Comparison of ENCODE assay signal across 13 mouse cellular contexts in the genomic region with DNA sequence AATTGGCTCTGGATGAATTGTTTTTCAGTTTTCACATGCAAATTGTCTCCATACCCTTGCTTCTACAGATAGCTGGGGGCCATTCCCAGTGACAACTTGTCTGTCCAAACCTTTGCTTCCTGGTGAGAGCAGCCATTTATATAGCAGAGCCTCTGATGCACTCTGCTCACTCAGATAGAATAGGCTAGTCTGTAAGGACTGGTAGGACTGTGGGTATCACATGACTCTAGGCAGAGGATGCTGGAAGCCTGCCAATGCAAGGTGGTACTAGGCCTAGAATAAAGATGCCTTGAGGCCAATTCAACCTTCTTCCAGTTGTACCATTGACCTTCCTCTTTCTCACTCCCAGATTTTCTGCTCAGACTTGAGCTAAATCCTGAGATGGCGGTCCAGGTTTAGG.
"Had no signal": no experiment of that assay in that cellular context is flagged by ENCODE, and none has a peak within 500 bp of the region (broad histone marks: within the 10 kb centered on the region; RNA-seq: fewer than 3 reads in every experiment).

No protein-coding gene starts in this region.

- H3K4me3 ChIP-seq: limb, embryonic 15.5 days; liver, embryonic 12.5 days; lung, embryonic 15.5 days; midbrain, embryonic 13.5 days; myocyte; neural tube, embryonic 15.5 days had no signal

- DNase-seq: kidney, postnatal 14 days; layer of hippocampus, adult 9-11 months; layer of hippocampus, postnatal 36 days; right cerebral cortex, adult 18-20 months; right cerebral cortex, postnatal 25 days; thymus, postnatal 4 days had no signal

- H3K27ac ChIP-seq: limb, embryonic 15.5 days; liver, embryonic 12.5 days; lung, embryonic 15.5 days; midbrain, embryonic 13.5 days; neural tube, embryonic 15.5 days; stomach, postnatal 0 days had no signal

- ATAC-seq: liver, embryonic 12.5 days; midbrain, embryonic 13.5 days had no signal

- H3K4me1 ChIP-seq: liver, embryonic 12.5 days; lung, embryonic 15.5 days had no signal

- H3K9me3 ChIP-seq: limb, embryonic 15.5 days; liver, embryonic 12.5 days; lung, embryonic 15.5 days; midbrain, embryonic 13.5 days; neural tube, embryonic 15.5 days had no signal

- H3K9ac ChIP-seq: limb, embryonic 15.5 days; liver, embryonic 12.5 days; lung, embryonic 15.5 days; midbrain, embryonic 13.5 days; neural tube, embryonic 15.5 days had no signal

- H3K27me3 ChIP-seq: limb, embryonic 15.5 days; liver, embryonic 12.5 days; lung, embryonic 15.5 days; midbrain, embryonic 13.5 days; neural tube, embryonic 15.5 days had no signal

- H3K36me3 ChIP-seq: limb, embryonic 15.5 days; liver, embryonic 12.5 days; lung, embryonic 15.5 days; midbrain, embryonic 13.5 days; neural tube, embryonic 15.5 days had no signal

- H3K4me2 ChIP-seq: limb, embryonic 15.5 days; liver, embryonic 12.5 days; lung, embryonic 15.5 days; midbrain, embryonic 13.5 days; neural tube, embryonic 15.5 days had no signal
